Mouse (Mus musculus) heart, adult 18-20 months (tissue): ENCODE data around the gene Spata31d1c. TPM values are rescaled to one million over a fixed set of nuclear protein-coding genes. Genes with fewer than 3 reads are reported as not detected.

Experiments
- DNase-seq, 2 experiments: peaks; one replicate each; pipeline ENCODE4 v3.0.0; 2021 to 2022; ENCODE audit warnings: mixed read lengths in 1 of 2
- long read RNA-seq, 2 experiments: library from polyadenylated mRNA; stranded (forward); transcript quantifications; one replicate each; pipeline ENCODE4 v2.0.0; 2021
- total RNA-seq, 2 experiments: library from RNA; stranded (reverse); gene quantifications; 2 replicates each; pipeline ENCODE4 v1.2.3; 2021

Gene Spata31d1c
- not detected for total RNA-seq
- long read RNA-seq, experiment 1: 0 reads
- long read RNA-seq, experiment 2: 0 reads

DNA sequence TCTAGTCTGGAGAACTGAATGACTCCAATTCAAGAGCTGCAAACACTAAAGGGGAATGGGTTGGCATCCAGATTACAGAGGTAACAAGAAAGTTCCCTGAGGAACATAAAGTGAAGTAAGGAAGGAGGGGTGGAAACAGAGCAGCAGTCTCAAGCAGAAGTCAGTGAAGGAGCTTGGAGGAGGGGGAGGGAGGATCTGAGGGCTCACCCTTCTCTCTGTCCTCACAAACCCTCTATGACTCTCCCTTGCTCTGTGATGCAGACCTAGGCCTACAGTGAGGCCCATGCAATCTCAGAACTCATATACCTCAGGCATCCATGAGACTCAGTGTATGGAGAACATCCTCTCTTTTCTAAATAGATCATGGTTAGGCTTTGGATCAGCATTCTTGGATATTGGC is at the start of gene Spata31d1c:
Gene Spata31d1c, plus strand, starts transcription at position 301 of the 400 bp plus-strand sequence.
- DNase-seq: no peak

DNA sequence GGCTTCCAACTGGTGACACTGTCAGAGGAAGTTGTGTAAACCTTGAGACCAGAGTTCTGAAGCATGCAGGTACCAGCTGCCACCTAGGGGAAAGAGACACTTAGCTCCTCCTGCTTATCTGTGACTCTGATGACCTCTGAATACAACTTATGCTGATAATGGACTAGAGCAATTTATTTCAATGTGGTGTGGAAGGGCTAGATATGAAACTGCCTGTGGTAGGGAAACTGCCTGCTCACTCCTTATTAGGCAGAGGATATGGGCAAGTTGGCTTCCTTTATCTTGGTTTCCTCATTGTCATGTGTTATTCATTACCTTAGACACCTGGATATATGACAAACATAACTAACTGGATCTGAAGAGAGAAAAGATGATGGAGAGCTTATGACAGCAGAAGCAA is 44.0 kb upstream of the Spata31d1c start:
- no peak for DNase-seq

DNA sequence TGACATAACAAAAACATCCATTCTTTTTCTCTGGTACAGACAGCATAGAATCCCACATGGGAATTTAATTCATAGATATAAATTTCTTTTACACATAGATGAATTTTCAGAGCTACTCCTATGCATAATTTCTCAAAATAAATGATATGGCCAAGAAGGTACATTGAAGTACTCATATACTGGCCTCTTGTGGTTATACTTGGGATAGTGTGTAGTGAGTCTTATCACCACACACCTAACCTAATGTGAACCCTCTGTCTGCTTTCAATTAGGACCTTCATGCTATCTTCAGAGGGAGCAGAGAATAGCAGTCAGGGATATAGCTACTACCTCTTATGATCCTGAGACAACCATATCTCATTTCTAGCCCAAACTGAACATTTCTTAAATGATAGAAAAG is 27.4 kb upstream of the Spata31d1c start:
- no peak for DNase-seq

DNA sequence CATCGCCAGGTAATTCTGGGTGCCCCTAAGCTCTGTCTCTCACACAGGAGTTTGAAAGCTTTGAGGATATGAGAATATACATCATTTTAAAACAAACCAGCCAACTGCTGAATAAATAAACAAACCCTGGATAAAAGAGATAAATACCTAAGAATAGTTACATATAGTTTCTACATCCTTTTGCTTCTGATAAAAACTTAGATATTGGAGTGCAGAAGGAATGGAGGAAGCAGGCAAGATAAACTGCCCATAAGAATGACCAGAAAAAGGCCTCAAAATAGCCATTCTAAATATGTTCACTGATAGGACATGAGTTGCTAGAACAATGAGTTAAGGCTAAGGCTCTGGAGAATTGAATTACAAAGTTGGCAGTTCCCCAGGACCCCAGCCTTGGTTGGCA is 26.1 kb upstream of the Spata31d1c start:
- DNase-seq: no peak

DNA sequence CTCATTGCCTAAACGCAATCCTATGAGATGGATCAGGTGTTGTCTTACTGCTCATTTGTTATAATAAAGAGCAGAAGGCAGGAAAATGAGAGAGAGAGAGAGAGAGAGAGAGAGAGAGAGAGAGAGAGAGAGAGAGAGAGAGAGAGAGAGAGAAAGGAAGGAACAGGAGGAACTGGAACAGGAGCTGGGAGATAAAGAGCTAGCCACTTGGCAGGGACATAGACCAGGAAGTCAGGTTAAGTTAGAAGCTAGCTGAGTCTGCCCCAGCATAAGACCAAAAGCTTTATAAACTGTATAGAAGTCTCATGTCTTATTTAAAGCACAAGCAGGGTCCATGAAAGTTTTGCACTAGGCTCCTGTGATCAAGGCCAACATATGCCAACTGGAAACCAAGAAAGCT is 24.9 kb upstream of the Spata31d1c start:
- no peak for DNase-seq

DNA sequence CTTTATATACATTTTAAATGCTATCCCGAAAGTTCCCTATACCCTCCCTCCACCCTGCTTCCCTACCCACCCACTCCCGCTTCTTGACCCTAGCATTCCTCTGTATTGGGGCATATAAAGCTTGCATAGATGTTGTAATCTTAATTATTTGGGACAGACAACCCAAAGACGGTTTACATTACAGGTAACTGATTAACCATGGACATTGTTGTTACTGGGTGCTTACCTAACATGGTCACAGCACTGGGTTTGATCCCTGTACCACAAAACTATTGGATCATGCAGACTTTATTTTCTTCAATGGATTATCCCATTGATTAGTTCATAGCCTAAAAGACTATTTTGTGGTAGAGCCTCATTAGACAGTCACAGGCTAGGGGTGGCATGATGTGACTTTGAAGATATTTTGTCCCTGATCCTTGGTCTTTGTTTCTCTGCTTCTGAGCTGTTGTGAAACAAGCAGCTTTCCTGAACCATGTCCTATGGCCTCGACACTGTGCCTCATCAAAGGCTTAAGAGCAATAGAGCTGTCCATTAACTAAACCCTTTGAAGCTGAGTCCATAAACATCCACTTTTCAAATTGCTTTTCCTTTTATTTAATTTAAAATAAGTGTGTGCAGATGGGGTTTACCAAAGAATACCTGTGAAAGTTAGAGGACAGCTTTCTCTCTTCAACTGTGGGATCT is 21.7 kb upstream of the Spata31d1c start:
- DNase-seq: no peak

DNA sequence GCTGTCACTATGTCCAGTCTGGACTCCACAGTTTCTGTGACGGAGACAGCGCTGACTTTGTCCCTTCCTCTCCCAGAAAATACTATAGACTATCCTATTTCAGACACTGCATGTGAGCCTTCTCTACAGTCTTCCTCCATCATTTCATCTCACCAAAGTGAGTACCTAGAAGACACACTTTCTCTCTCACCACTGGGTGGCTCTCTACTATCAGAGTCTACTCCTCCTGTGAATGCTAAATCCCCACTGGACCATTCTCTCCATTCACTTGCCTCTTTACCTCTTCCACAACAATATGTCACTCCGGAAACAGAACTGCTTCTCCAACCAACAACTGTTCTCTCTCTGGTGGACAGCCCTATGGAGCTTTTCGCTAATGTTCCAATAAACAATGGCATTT is 2.2 kb downstream of the Spata31d1c start:
- peak; percentile 2 to 6 for DNase-seq

DNA sequence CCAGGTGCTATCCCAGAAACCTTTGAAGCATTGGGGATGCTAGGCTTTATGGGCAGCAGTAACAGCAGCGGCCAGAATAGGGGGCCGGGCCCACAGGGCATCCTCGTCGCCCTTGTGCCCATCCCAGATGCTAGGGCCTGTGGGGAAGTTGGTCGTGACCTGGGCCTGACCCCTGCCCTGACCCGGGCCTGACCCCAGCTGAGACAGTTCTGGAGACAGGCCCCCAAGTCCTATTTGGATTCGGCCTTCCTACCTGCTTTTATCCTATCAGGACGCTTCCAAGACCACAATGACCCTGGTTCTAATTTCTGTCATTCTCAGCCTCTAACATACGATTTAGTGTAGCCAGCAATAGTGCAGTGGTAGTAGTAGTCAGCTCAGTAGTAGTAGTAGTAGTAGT is 19.8 kb downstream of the Spata31d1c start, which contains the start of gene Prss47:
Gene Prss47, minus strand, starts transcription at position 101 of the 400 bp plus-strand sequence.
- no peak for DNase-seq

DNA sequence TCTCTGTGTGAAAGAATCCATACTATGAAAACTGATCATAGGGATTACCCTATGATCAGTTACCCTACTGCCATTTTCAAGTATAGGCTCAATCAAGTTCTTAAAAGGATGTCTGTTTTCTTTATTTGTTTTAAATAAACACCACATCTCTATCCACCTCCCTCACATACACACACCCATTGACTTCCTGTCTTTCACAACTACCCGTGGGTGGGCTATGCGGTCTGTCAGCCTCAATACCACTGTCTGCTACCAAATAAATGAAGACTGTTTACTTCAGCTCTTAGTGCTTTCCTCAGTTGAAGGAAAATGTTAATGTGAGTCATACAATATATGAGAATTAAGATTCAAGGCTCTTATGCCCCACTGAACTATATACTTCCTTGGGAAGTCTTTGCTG is 37.1 kb downstream of the Spata31d1c start:
- DNase-seq: no peak

Other genes starting within 250 kb of the Spata31d1c start
- not detected for gene Cntnap3, start 129.1 kb upstream of the Spata31d1c start, total RNA-seq
- not detected for gene Spata31, start 115.7 kb upstream of the Spata31d1c start, total RNA-seq
- not detected for gene Prss47, start 19.7 kb downstream of the Spata31d1c start, total RNA-seq
- gene Mfsd14b, start 79.9 kb downstream of the Spata31d1c start, total RNA-seq: 10 to 100 TPM; 15.1 to 15.8 TPM
- not detected for gene Olfr465-ps1, start 105.0 kb downstream of the Spata31d1c start, total RNA-seq
- not detected for gene Olfr466, start 117.2 kb downstream of the Spata31d1c start, total RNA-seq
- gene Nlrp4f, start 172.9 kb downstream of the Spata31d1c start, total RNA-seq: not detected
- not detected for gene Gm10775, start 226.5 kb downstream of the Spata31d1c start, total RNA-seq
- gene Zfp369, start 245.8 kb downstream of the Spata31d1c start, total RNA-seq: 10 to 100 TPM; 20.7 to 22.6 TPM